Mouse (Mus musculus): Measurements from ENCODE around the gene Tspan2. TPM values are rescaled to one million over a fixed set of nuclear protein-coding genes. Genes with fewer than 3 reads are reported as not detected.

Gene Tspan2
- polyA plus RNA-seq, 2 experiments = 6.1 to 8.4 TPM

DNA sequence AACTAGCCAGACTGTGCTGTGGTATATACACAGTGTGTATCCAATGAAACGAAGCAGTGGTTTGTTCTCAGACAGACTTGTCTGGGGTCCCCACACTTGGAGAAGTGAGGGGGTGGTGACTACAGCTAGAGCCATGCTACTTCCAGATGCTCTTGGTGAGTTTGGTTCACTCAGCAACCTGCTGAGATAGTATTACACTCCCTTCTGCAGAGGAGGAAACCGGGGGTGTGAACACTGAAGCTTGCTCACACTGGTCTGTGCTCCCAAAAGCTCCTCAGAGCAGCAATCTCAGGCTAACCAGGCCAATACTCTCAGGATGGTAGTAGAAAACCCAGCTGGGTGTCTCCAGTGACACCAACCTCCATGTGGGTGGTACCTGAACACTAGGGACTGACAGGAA is 36.2 kb upstream of the Tspan2 start:
- H3K9ac ChIP-seq (ENCODE audit: low read depth, low read length, severe bottlenecking) = no peak overlapping the region
- no peaks in the 10 kb centered on the region for H3K36me3 ChIP-seq (ENCODE audit: control insufficient read depth, insufficient read depth, low read length)
- no peaks in the 10 kb centered on the region for H3K27me3 ChIP-seq (ENCODE audit: control insufficient read depth, insufficient read depth, low read length)
- DNase-seq (ENCODE audit: low spot score) = no peak
- no peak overlapping the region for H3K4me3 ChIP-seq (replicated peaks; ENCODE audit: low read length)
- H3K4me2 ChIP-seq (replicated peaks; ENCODE audit: low read depth, low read length, severe bottlenecking) = no peak overlapping the region
- no peak for ATAC-seq (ENCODE audit: low FRiP score, low read depth)
- no peaks in the 10 kb centered on the region for H3K9me3 ChIP-seq (ENCODE audit: control insufficient read depth, low read length)
- WGBS = 45% methylated on average over 2 of the region's 2 CpGs
- TF ChIP-seq POLR2A (IDR thresholded peaks at IDR 0.05; ENCODE audit: borderline replicate concordance, extremely low read depth, insufficient read depth, insufficient read length) = no peak
- H3K4me1 ChIP-seq (ENCODE audit: control insufficient read depth, insufficient read depth, low read length) = peaks cover 11% of the 10 kb centered on the region
- H3K27ac ChIP-seq (replicated peaks; ENCODE audit: low read depth, low read length) = no peak overlapping the region

DNA sequence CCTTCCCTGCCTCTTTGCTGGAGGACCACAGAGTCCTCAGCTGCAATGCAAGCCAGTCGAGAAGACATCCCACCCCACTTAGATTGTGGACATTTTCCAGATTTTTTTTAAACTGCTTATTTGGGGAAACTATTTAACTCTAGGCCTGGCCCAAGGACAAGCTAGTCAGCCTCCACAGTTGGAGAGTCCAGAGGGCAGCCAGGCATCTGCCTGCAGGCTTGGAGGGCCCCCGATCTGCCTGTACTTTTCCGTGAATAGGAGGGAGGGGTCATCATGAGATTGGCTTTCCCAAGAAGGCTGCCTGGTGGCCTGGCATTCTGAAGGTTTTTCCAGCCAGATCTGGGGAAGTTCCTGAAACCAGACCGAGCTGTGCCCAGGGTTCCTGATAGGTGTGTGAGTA is 33.0 kb upstream of the Tspan2 start:
- no peak for DNase-seq (ENCODE audit: low spot score)
- H3K36me3 ChIP-seq (ENCODE audit: control insufficient read depth, insufficient read depth, low read length) = no peaks in the 10 kb centered on the region
- H3K4me2 ChIP-seq (replicated peaks; ENCODE audit: low read depth, low read length, severe bottlenecking) = no peak overlapping the region
- H3K27me3 ChIP-seq (ENCODE audit: control insufficient read depth, insufficient read depth, low read length) = no peaks in the 10 kb centered on the region
- peaks cover 14% of the 10 kb centered on the region for H3K4me1 ChIP-seq (ENCODE audit: control insufficient read depth, insufficient read depth, low read length)
- WGBS = 55% methylated on average over 4 of the region's 4 CpGs
- no peak for TF ChIP-seq POLR2A (IDR thresholded peaks at IDR 0.05; ENCODE audit: borderline replicate concordance, extremely low read depth, insufficient read depth, insufficient read length)
- H3K27ac ChIP-seq (replicated peaks; ENCODE audit: low read depth, low read length) = no peak overlapping the region; the same call in 1 of the 2 replicates
- no peak overlapping the region for H3K9ac ChIP-seq (ENCODE audit: low read depth, low read length, severe bottlenecking)
- H3K9me3 ChIP-seq (ENCODE audit: control insufficient read depth, low read length) = no peaks in the 10 kb centered on the region
- 0 out of 2 replicates have a peak, but pooled peaks have one; percentile 41 for ATAC-seq (ENCODE audit: low FRiP score, low read depth)
- no peak overlapping the region for H3K4me3 ChIP-seq (replicated peaks; ENCODE audit: low read length)

DNA sequence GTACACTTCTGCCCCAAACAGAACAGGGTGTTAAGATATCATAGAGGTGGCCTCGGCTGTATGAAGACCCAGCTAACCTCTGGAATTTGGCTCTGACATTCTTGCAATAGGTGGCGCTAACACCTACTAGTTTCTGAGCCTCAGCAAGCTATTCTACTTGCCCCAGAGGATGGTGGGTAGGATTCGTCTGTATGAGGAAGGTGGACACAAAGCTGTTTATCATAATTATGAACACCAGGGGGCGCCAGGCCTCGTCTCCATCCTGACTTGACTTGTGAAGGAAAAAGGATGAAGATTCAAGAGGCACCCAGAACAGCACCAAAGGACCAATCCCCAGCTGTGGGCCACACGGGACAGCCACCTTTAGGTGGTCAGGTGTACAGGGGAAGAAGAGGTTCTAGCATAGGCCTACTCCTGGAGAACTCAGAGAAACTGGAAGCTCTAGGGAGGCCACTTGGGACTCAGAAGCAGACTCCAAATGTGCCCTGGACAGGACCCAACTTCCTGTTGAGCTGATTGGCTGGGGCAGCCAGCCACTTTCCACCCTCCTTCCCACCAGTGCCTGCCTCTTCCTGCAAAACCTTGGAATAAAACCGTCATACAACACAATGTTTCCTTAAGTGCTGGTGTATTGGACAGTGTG is 32.3 kb upstream of the Tspan2 start:
- ATAC-seq (ENCODE audit: low FRiP score, low read depth) = no peak
- H3K27me3 ChIP-seq (ENCODE audit: control insufficient read depth, insufficient read depth, low read length) = no peaks in the 10 kb centered on the region
- H3K4me3 ChIP-seq (replicated peaks; ENCODE audit: low read length) = no peak overlapping the region
- peaks cover 14% of the 10 kb centered on the region for H3K4me1 ChIP-seq (ENCODE audit: control insufficient read depth, insufficient read depth, low read length)
- no peak overlapping the region for H3K9ac ChIP-seq (ENCODE audit: low read depth, low read length, severe bottlenecking)
- no peaks in the 10 kb centered on the region for H3K9me3 ChIP-seq (ENCODE audit: control insufficient read depth, low read length)
- H3K27ac ChIP-seq (replicated peaks; ENCODE audit: low read depth, low read length) = no peak overlapping the region; the same call in 1 of the 2 replicates
- 57% methylated on average over 7 of the region's 7 CpGs for WGBS
- TF ChIP-seq POLR2A (IDR thresholded peaks at IDR 0.05; ENCODE audit: borderline replicate concordance, extremely low read depth, insufficient read depth, insufficient read length) = no peak
- no peak for DNase-seq (ENCODE audit: low spot score)
- H3K4me2 ChIP-seq (replicated peaks; ENCODE audit: low read depth, low read length, severe bottlenecking) = no peak overlapping the region
- H3K36me3 ChIP-seq (ENCODE audit: control insufficient read depth, insufficient read depth, low read length) = no peaks in the 10 kb centered on the region

DNA sequence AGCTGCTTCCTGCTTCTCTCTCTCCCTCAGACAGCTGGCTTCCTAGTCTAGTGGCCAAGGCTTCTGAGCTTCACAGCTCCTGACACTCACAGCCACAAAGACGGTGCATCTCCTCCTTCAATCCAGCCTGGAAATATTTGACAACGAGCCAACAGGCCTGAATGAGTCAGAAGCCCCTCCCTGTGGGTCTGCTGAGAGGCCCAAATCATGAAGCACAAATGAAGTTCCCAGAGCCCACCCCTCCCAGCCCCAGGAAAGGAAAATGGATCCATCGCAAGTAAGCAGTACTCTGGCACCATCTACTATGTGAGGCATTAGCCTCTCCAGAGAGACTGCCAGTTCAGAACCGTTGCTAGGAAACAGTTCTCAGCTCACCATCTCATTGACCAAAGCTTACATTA is 30.3 kb upstream of the Tspan2 start:
- TF ChIP-seq POLR2A (IDR thresholded peaks at IDR 0.05; ENCODE audit: borderline replicate concordance, extremely low read depth, insufficient read depth, insufficient read length) = no peak
- DNase-seq (ENCODE audit: low spot score) = peak; percentile 51
- Histone ChIP-seq H3K27me3 (ENCODE audit: control insufficient read depth, insufficient read depth, low read length) (no peaks in the 10 kb centered on the region), H3K4me3 (replicated peaks; ENCODE audit: low read length) (no peak overlapping the region), H3K4me2 (replicated peaks; ENCODE audit: low read depth, low read length, severe bottlenecking) (no peak overlapping the region), H3K27ac (replicated peaks; ENCODE audit: low read depth, low read length) (no peak overlapping the region), H3K9me3 (ENCODE audit: control insufficient read depth, low read length) (no peaks in the 10 kb centered on the region), H3K36me3 (ENCODE audit: control insufficient read depth, insufficient read depth, low read length) (no peaks in the 10 kb centered on the region), H3K4me1 (ENCODE audit: control insufficient read depth, insufficient read depth, low read length) (peaks cover 14% of the 10 kb centered on the region), H3K9ac (ENCODE audit: low read depth, low read length, severe bottlenecking) (no peak overlapping the region)
- 47% methylated on average over 4 of the region's 4 CpGs for WGBS
- no peak for ATAC-seq (ENCODE audit: low FRiP score, low read depth)

DNA sequence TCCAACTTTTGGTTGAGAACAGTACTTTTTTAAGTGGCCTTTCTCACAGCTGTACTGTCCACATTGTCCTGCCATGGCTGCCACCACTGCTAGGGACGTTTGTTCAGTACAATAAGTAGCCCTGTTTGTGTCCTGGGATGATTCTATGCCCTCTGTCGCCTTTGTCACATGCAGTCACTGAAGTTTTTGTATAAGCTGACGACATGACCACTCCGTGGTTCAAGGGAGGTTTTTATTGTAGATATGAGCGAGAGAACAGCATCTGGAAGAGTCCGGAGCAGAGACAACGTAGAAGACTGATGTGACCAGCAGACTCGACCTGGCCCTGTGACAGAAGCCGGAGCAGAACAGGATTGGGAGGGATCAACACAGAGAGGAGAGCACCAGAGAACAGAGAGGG is 25.7 kb upstream of the Tspan2 start:
- DNase-seq (ENCODE audit: low spot score) = no peak
- 76% methylated on average over 9 of the region's 9 CpGs for WGBS
- Histone ChIP-seq H3K9me3 (ENCODE audit: control insufficient read depth, low read length) (no peaks in the 10 kb centered on the region), H3K27me3 (ENCODE audit: control insufficient read depth, insufficient read depth, low read length) (no peaks in the 10 kb centered on the region), H3K36me3 (ENCODE audit: control insufficient read depth, insufficient read depth, low read length) (no peaks in the 10 kb centered on the region), H3K4me2 (replicated peaks; ENCODE audit: low read depth, low read length, severe bottlenecking) (no peak overlapping the region), H3K27ac (replicated peaks; ENCODE audit: low read depth, low read length) (no peak overlapping the region), H3K4me1 (ENCODE audit: control insufficient read depth, insufficient read depth, low read length) (peaks cover 5% of the 10 kb centered on the region; the same call in 1 of the 2 replicates), H3K9ac (ENCODE audit: low read depth, low read length, severe bottlenecking) (no peak overlapping the region), H3K4me3 (replicated peaks; ENCODE audit: low read length) (no peak overlapping the region)
- no peak for TF ChIP-seq POLR2A (IDR thresholded peaks at IDR 0.05; ENCODE audit: borderline replicate concordance, extremely low read depth, insufficient read depth, insufficient read length)
- ATAC-seq (ENCODE audit: low FRiP score, low read depth) = no peak
